Mouse (Mus musculus): ENCODE results near the gene Ttll3. TPM values are rescaled to one million over a fixed set of nuclear protein-coding genes. Genes with fewer than 3 reads are reported as not detected.

Ttll3 gene
- polyA plus RNA-seq, 1 experiment = 3.8 TPM

GRCm38 (mm10) chr6:113457952-113458534 is 69.0 kb downstream of the Ttll3 start, which contains the start of gene Il17re:
Gene Il17re (plus strand): TSS chr6:113458484.
- Histone ChIP-seq H3K9ac (ENCODE audit: low read depth, poor library complexity, severe bottlenecking) (no peak within 1 kb of the TSS), H3K4me3 (ENCODE audit: low read depth, low read length) (peak within 1 kb of the TSS; percentile 10), H3K27ac (ENCODE audit: insufficient read depth, low read length) (no peak within 1 kb of the TSS), H3K27me3 (ENCODE audit: control insufficient read depth, insufficient read depth, low read length, poor library complexity, severe bottlenecking) (no peaks in the 10 kb centered on the region), H3K9me3 (replicated peaks; ENCODE audit: control insufficient read depth, insufficient read depth, low read length, poor library complexity, severe bottlenecking) (no peaks in the 10 kb centered on the region), H3K4me1 (ENCODE audit: control insufficient read depth, insufficient read depth, low read length) (no peaks in the 10 kb centered on the region), H3K36me3 (ENCODE audit: control insufficient read depth, insufficient read depth, low read length, poor library complexity, severe bottlenecking) (no peaks in the 10 kb centered on the region)
- TF ChIP-seq POLR2A (IDR thresholded peaks at IDR 0.05; ENCODE audit: insufficient read depth, low read length) = no peak
- no peak for TF ChIP-seq EP300 (IDR thresholded peaks at IDR 0.05; ENCODE audit: insufficient read depth, low read depth, low read length)
- no peak for TF ChIP-seq CTCF (IDR thresholded peaks at IDR 0.05; ENCODE audit: low read depth, low read length)

- peak overlapping the region; percentile 10 for H3K4me3 ChIP-seq (ENCODE audit: low read depth, low read length)
- no peak overlapping the region for H3K9ac ChIP-seq (ENCODE audit: low read depth, poor library complexity, severe bottlenecking)
- H3K27me3 ChIP-seq (ENCODE audit: control insufficient read depth, insufficient read depth, low read length, poor library complexity, severe bottlenecking) = no peaks in the 10 kb centered on the region
- H3K4me1 ChIP-seq (ENCODE audit: control insufficient read depth, insufficient read depth, low read length) = no peaks in the 10 kb centered on the region
- no peaks in the 10 kb centered on the region for H3K36me3 ChIP-seq (ENCODE audit: control insufficient read depth, insufficient read depth, low read length, poor library complexity, severe bottlenecking)
- no peak overlapping the region for H3K27ac ChIP-seq (ENCODE audit: insufficient read depth, low read length)
- TF ChIP-seq EP300 (IDR thresholded peaks at IDR 0.05; ENCODE audit: insufficient read depth, low read depth, low read length) (0 out of 2 replicates have a peak, but pooled peaks have one; percentile 68), POLR2A (IDR thresholded peaks at IDR 0.05; ENCODE audit: insufficient read depth, low read length) (no peak)
- no peaks in the 10 kb centered on the region for H3K9me3 ChIP-seq (replicated peaks; ENCODE audit: control insufficient read depth, insufficient read depth, low read length, poor library complexity, severe bottlenecking)
These were observed 69.6 kb downstream of the Ttll3 start for GRCm38 (mm10) chr6:113458635-113459034.

GRCm38 (mm10) chr6:113464040-113464439 is 75.0 kb downstream of the Ttll3 start:
- Histone ChIP-seq H3K9ac (ENCODE audit: low read depth, poor library complexity, severe bottlenecking) (no peak overlapping the region), H3K4me3 (ENCODE audit: low read depth, low read length) (no peak overlapping the region), H3K27ac (ENCODE audit: insufficient read depth, low read length) (no peak overlapping the region), H3K27me3 (ENCODE audit: control insufficient read depth, insufficient read depth, low read length, poor library complexity, severe bottlenecking) (no peaks in the 10 kb centered on the region), H3K36me3 (ENCODE audit: control insufficient read depth, insufficient read depth, low read length, poor library complexity, severe bottlenecking) (no peaks in the 10 kb centered on the region), H3K4me1 (ENCODE audit: control insufficient read depth, insufficient read depth, low read length) (no peaks in the 10 kb centered on the region), H3K9me3 (replicated peaks; ENCODE audit: control insufficient read depth, insufficient read depth, low read length, poor library complexity, severe bottlenecking) (no peaks in the 10 kb centered on the region)
- no peak for TF ChIP-seq EP300 (IDR thresholded peaks at IDR 0.05; ENCODE audit: insufficient read depth, low read depth, low read length)
- no peak for TF ChIP-seq CTCF (IDR thresholded peaks at IDR 0.05; ENCODE audit: low read depth, low read length)
- TF ChIP-seq POLR2A (IDR thresholded peaks at IDR 0.05; ENCODE audit: insufficient read depth, low read length) = no peak

Other genes with a start within 250 kb of the Ttll3 start
- 1.7 and 2.5 TPM in 2 replicates for gene Lhfpl4, start 193.9 kb upstream of the Ttll3 start, polyA plus RNA-seq (2011; ENCODE audit: insufficient read depth, insufficient read length, low read depth, missing spikeins)
- gene Mtmr14, start 151.4 kb upstream of the Ttll3 start, polyA plus RNA-seq (2011; ENCODE audit: insufficient read depth, insufficient read length, low read depth, missing spikeins) = 58.8 and 62.4 TPM in 2 replicates
- 3.7 and 5.3 TPM in 2 replicates for gene Cpne9, start 107.0 kb upstream of the Ttll3 start, polyA plus RNA-seq (2011; ENCODE audit: insufficient read depth, insufficient read length, low read depth, missing spikeins)
- 26.7 and 27.0 TPM in 2 replicates for gene Brpf1, start 82.1 kb upstream of the Ttll3 start, polyA plus RNA-seq (2011; ENCODE audit: insufficient read depth, insufficient read length, low read depth, missing spikeins)
- 24.2 and 26.8 TPM in 2 replicates for gene Ogg1, start 62.3 kb upstream of the Ttll3 start, polyA plus RNA-seq (2011; ENCODE audit: insufficient read depth, insufficient read length, low read depth, missing spikeins)
- gene Camk1, start 45.3 kb upstream of the Ttll3 start, polyA plus RNA-seq (2011; ENCODE audit: insufficient read depth, insufficient read length, low read depth, missing spikeins) = 7.6 and 7.7 TPM in 2 replicates
- gene Tada3, start 11.4 kb upstream of the Ttll3 start, polyA plus RNA-seq (2011; ENCODE audit: insufficient read depth, insufficient read length, low read depth, missing spikeins) = 41.0 and 41.4 TPM in 2 replicates
- gene Arpc4, start 11.1 kb upstream of the Ttll3 start, polyA plus RNA-seq (2011; ENCODE audit: insufficient read depth, insufficient read length, low read depth, missing spikeins) = 120 and 130 TPM in 2 replicates
- gene Rpusd3, start 30.1 kb downstream of the Ttll3 start, polyA plus RNA-seq (2011; ENCODE audit: insufficient read depth, insufficient read length, low read depth, missing spikeins) = 13.8 and 32.6 TPM in 2 replicates
- not detected in 2 replicates for gene Cidec, start 46.5 kb downstream of the Ttll3 start, polyA plus RNA-seq (2011; ENCODE audit: insufficient read depth, insufficient read length, low read depth, missing spikeins)
- 30.0 and 34.3 TPM in 2 replicates for gene Jagn1, start 53.3 kb downstream of the Ttll3 start, polyA plus RNA-seq (2011; ENCODE audit: insufficient read depth, insufficient read length, low read depth, missing spikeins)
- gene Il17re, start 69.2 kb downstream of the Ttll3 start, polyA plus RNA-seq (2011; ENCODE audit: insufficient read depth, insufficient read length, low read depth, missing spikeins) = 3.1 and 4.9 TPM in 2 replicates
- gene Il17rc, start 82.2 kb downstream of the Ttll3 start, polyA plus RNA-seq (2011; ENCODE audit: insufficient read depth, insufficient read length, low read depth, missing spikeins) = 3.3 TPM in 2 replicates
- gene Creld1, start 94.0 kb downstream of the Ttll3 start, polyA plus RNA-seq (2011; ENCODE audit: insufficient read depth, insufficient read length, low read depth, missing spikeins) = 23.2 and 30.7 TPM in 2 replicates
- 0.51 TPM in 1 of 2 replicates, not detected in the other for gene Prrt3, start 112.7 kb downstream of the Ttll3 start, polyA plus RNA-seq (2011; ENCODE audit: insufficient read depth, insufficient read length, low read depth, missing spikeins)
- gene Emc3, start 142.4 kb downstream of the Ttll3 start, polyA plus RNA-seq (2011; ENCODE audit: insufficient read depth, insufficient read length, low read depth, missing spikeins) = 28.4 and 33.5 TPM in 2 replicates
- 76.2 and 85.4 TPM in 2 replicates for gene Fancd2, start 142.4 kb downstream of the Ttll3 start, polyA plus RNA-seq (2011; ENCODE audit: insufficient read depth, insufficient read length, low read depth, missing spikeins)
- gene Fancd2os, start 211.5 kb downstream of the Ttll3 start, polyA plus RNA-seq (2011; ENCODE audit: insufficient read depth, insufficient read length, low read depth, missing spikeins) = not detected in 2 replicates
- 96.3 and 105 TPM in 2 replicates for gene Brk1, start 215.5 kb downstream of the Ttll3 start, polyA plus RNA-seq (2011; ENCODE audit: insufficient read depth, insufficient read length, low read depth, missing spikeins)
- 12.9 and 22.0 TPM in 2 replicates for gene Vhl, start 234.7 kb downstream of the Ttll3 start, polyA plus RNA-seq (2011; ENCODE audit: insufficient read depth, insufficient read length, low read depth, missing spikeins)
- gene Irak2, start 249.2 kb downstream of the Ttll3 start, polyA plus RNA-seq (2011; ENCODE audit: insufficient read depth, insufficient read length, low read depth, missing spikeins) = 6.6 and 10.1 TPM in 2 replicates

Data from ES-Bruce4 (cell line).